Mouse (Mus musculus): Measurements from ENCODE around the gene Gm28230.

The Gm28230 gene

GRCm38 (mm10) chr2:74703720-74704392, 22.7 kb upstream of the Gm28230 start:
- in situ Hi-C loops (cut with MboI, MseI) = no loop called here

- in situ Hi-C loops (cut with MboI, MseI) = no loop called here
These were observed 22.0 kb upstream of the Gm28230 start, which contains the start of gene Hoxd8 for GRCm38 (mm10) chr2:74704393-74704998. Gene Hoxd8, plus strand, starts transcription at chr2:74704615.

- in situ Hi-C loops (cut with MboI, MseI) = no loop called here
These were observed 21.5 kb upstream of the Gm28230 start for GRCm38 (mm10) chr2:74704999-74705466.

- in situ Hi-C loops (cut with MboI, MseI) = no loop called here
These were observed 20.9 kb upstream of the Gm28230 start for GRCm38 (mm10) chr2:74705467-74706089.

GRCm38 (mm10) chr2:74706393-74706960, 20.1 kb upstream of the Gm28230 start:
- in situ Hi-C loops (cut with MboI, MseI) = no loop called here

- in situ Hi-C loops (cut with MboI, MseI) = no loop called here
These were observed 18.9 kb upstream of the Gm28230 start for GRCm38 (mm10) chr2:74707599-74707998.

- in situ Hi-C loops (cut with MboI, MseI) = no loop called here
These were observed 17.9 kb upstream of the Gm28230 start for GRCm38 (mm10) chr2:74708676-74709075.

- in situ Hi-C loops (cut with MboI, MseI) = no loop called here
These were observed 16.8 kb upstream of the Gm28230 start for GRCm38 (mm10) chr2:74709465-74710419.

GRCm38 (mm10) chr2:74710929-74711543, 15.5 kb upstream of the Gm28230 start:
- in situ Hi-C loops (cut with MboI, MseI) = no loop called here

GRCm38 (mm10) chr2:74711721-74712621, 14.6 kb upstream of the Gm28230 start, which contains the start of the genes Hoxd3 and Hoxd4:
Gene Hoxd3, plus strand, starts transcription at chr2:74711927.
Gene Hoxd4, plus strand, starts transcription at chr2:74711929.
- in situ Hi-C loops (cut with MboI, MseI) = no loop called here

GRCm38 (mm10) chr2:74713239-74714150, 13.0 kb upstream of the Gm28230 start:
- in situ Hi-C loops (cut with MboI, MseI) = no loop called here

- in situ Hi-C loops (cut with MboI, MseI) = no loop called here
These were observed 12.3 kb upstream of the Gm28230 start for GRCm38 (mm10) chr2:74714156-74714789.

GRCm38 (mm10) chr2:74714881-74715280, 11.6 kb upstream of the Gm28230 start:
- in situ Hi-C loops (cut with MboI, MseI) = no loop called here

GRCm38 (mm10) chr2:74715504-74716241, 10.9 kb upstream of the Gm28230 start:
- in situ Hi-C loops (cut with MboI, MseI) = no loop called here

GRCm38 (mm10) chr2:74720384-74720783, 6.1 kb upstream of the Gm28230 start:
- in situ Hi-C loops (cut with MboI, MseI) = loop anchor here (5.0 kb wide), 1 partner anchor 242 kb away; no protein-coding TSS in a partner anchor

- in situ Hi-C loops (cut with MboI, MseI) = loop anchor here (5.0 kb wide), 1 partner anchor 241 kb away; no protein-coding TSS in a partner anchor
These were observed 5.5 kb upstream of the Gm28230 start for GRCm38 (mm10) chr2:74720955-74721491.

- in situ Hi-C loops (cut with MboI, MseI) = loop anchor here (5.0 kb wide), 1 partner anchor 240 kb away; no protein-coding TSS in a partner anchor
These were observed 4.6 kb upstream of the Gm28230 start for GRCm38 (mm10) chr2:74721882-74722281.

Measured in T-helper 2 cell (primary cell).